Mouse (Mus musculus): ENCODE results near the gene Pate1. TPM values are rescaled to one million over a fixed set of nuclear protein-coding genes. Genes with fewer than 3 reads are reported as not detected.

The Pate1 gene
- not detected for total RNA-seq (2018; cell fraction: chromatin; rRNA removed)
- not detected for total RNA-seq (2018; cell fraction: cytosol; rRNA removed)
- total RNA-seq (2018; cell fraction: nucleus; rRNA removed) = not detected
- not detected in 3 replicates for polyA plus RNA-seq (2018)

- H3K27ac ChIP-seq = no peak within 1 kb of the TSS
- no peaks in the 10 kb centered on the region for H3K36me3 ChIP-seq (ENCODE audit: inconsistent target)
- no peaks in the 10 kb centered on the region for H3K79me2 ChIP-seq (ENCODE audit: inconsistent target)
- WGBS (ENCODE audit: missing documents) = 50% methylated on average over 1 of the region's 1 CpGs
- no peak within 1 kb of the TSS for H3K4me3 ChIP-seq (ENCODE audit: inconsistent target)
Observed at GRCm38 (mm10) chr9:35687013-35687412, at the start of gene Pate1. Gene Pate1 (minus strand): TSS chr9:35687390.

DNA sequence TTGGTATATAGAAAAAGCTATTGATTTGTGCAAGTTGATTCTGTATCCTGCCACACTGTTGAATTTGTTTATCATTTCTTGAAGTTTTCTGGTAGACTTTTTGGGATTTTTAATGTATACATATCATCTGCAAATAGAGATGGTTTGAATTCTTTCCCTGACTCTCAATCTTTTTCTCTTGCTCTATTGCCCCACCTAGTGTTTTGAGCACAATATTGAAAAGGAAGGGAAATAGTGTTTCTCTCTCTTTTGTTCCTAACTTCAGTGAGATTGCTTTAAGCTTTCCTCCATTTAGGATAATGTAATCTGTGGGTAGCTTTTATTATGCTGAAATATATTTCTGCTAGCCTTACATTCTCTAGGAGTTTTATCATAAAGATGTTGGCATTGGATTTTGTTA, 20.1 kb upstream of the Pate1 start:
- no peaks in the 10 kb centered on the region for H3K36me3 ChIP-seq (ENCODE audit: inconsistent target)
- H3K27ac ChIP-seq = no peak overlapping the region
- no peak overlapping the region for H3K4me3 ChIP-seq (ENCODE audit: inconsistent target)
- no peaks in the 10 kb centered on the region for H3K79me2 ChIP-seq (ENCODE audit: inconsistent target)

DNA sequence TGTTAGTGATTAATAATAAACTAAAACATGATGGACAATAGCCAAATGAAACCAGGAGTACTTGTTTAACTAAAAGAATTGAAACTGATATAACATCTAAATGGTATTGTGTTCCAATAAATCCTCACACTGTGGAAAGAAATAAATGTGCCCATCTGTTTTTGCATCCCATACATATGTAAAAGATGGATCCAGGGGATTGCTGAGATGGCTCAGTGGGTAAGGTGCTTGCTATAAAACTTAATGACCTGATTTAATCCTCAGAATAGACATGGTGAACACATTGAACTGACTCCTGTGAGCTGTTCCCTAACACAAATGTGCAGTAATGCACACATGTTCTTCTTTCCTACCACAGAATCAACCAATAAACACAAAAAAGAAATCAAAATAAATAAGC, 4.7 kb upstream of the Pate1 start:
- no peak overlapping the region for H3K27ac ChIP-seq
- no peaks in the 10 kb centered on the region for H3K36me3 ChIP-seq (ENCODE audit: inconsistent target)
- H3K79me2 ChIP-seq (ENCODE audit: inconsistent target) = no peaks in the 10 kb centered on the region
- no peak overlapping the region for H3K4me3 ChIP-seq (ENCODE audit: inconsistent target)

DNA sequence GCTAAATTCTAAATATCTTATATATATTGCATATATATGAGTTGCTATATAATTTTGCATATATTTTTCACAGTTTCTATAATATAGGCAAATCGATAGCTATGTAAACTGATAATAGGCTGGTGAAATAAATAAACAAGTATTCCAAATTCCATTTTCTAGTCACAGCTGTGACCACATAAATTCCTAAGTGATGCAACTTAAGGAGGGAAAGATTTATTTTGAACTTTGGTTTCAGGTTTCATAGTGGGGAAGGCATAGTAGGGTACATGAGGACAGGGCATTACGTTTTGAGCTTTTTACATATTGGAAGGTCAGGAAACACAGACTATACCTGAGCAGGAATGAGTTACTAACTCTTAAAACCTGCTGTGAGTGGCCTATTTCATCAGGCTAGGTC, 13.6 kb downstream of the Pate1 start:
- no peak overlapping the region for H3K4me3 ChIP-seq (ENCODE audit: inconsistent target)
- no peak overlapping the region for H3K27ac ChIP-seq
- H3K36me3 ChIP-seq (ENCODE audit: inconsistent target) = no peaks in the 10 kb centered on the region
- H3K79me2 ChIP-seq (ENCODE audit: inconsistent target) = no peaks in the 10 kb centered on the region
- 71% methylated on average over 2 of the region's 2 CpGs for WGBS (ENCODE audit: missing documents)

- WGBS (ENCODE audit: missing documents) = 89% methylated on average over 1 of the region's 1 CpGs
- H3K4me3 ChIP-seq (ENCODE audit: inconsistent target) = no peak within 1 kb of the TSS
- H3K27ac ChIP-seq = no peak within 1 kb of the TSS
- no peaks in the 10 kb centered on the region for H3K79me2 ChIP-seq (ENCODE audit: inconsistent target)
- no peaks in the 10 kb centered on the region for H3K36me3 ChIP-seq (ENCODE audit: inconsistent target)
Observed at GRCm38 (mm10) chr9:35648102-35648501, 39.1 kb downstream of the Pate1 start, which contains the start of gene Pate3. Gene Pate3 (minus strand): TSS chr9:35648202.

Other genes with a start within 250 kb of the Pate1 start
- gene Gm1113, start 169.1 kb downstream of the Pate1 start, polyA plus RNA-seq (2018) = not detected in 3 replicates
- gene Ddx25, start 128.9 kb downstream of the Pate1 start, polyA plus RNA-seq (2018) = not detected in 3 replicates
- gene Pus3, start 128.8 kb downstream of the Pate1 start, polyA plus RNA-seq (2018) = 6.9 to 8.5 TPM (median 8.3 TPM) in 3 replicates
- gene Pate2, start 117.1 kb downstream of the Pate1 start, polyA plus RNA-seq (2018) = 0.23 TPM in 1 of 3 replicates, not detected in the others
- gene Hyls1, start 117.0 kb downstream of the Pate1 start, polyA plus RNA-seq (2018) = 1.7 to 3.0 TPM (median 2.2 TPM) in 3 replicates
- not detected in 3 replicates for gene Pate4, start 75.4 kb downstream of the Pate1 start, polyA plus RNA-seq (2018)
- not detected in 3 replicates for gene Pate3, start 39.2 kb downstream of the Pate1 start, polyA plus RNA-seq (2018)
- not detected in 3 replicates for gene Gm17677, start 53.7 kb upstream of the Pate1 start, polyA plus RNA-seq (2018)
- not detected in 3 replicates for gene Gm17727, start 90.7 kb upstream of the Pate1 start, polyA plus RNA-seq (2018)
- gene Gm27235, start 102.7 kb upstream of the Pate1 start, polyA plus RNA-seq (2018) = not detected in 3 replicates
- gene D730048I06Rik, start 102.7 kb upstream of the Pate1 start, polyA plus RNA-seq (2018) = not detected in 3 replicates
- not detected in 3 replicates for gene 9230110F15Rik, start 156.8 kb upstream of the Pate1 start, polyA plus RNA-seq (2018)
- gene 9230113P08Rik, start 221.0 kb upstream of the Pate1 start, polyA plus RNA-seq (2018) = not detected in 3 replicates

Measured in macrophage (primary cell).